Mouse (Mus musculus): Measurements from ENCODE around the gene Trpm8. TPM values are rescaled to one million over a fixed set of nuclear protein-coding genes. Genes with fewer than 3 reads are reported as not detected.

Trpm8 gene
- total RNA-seq, 2 experiments from 2014 or later = 0.26 to 0.30 TPM

DNA sequence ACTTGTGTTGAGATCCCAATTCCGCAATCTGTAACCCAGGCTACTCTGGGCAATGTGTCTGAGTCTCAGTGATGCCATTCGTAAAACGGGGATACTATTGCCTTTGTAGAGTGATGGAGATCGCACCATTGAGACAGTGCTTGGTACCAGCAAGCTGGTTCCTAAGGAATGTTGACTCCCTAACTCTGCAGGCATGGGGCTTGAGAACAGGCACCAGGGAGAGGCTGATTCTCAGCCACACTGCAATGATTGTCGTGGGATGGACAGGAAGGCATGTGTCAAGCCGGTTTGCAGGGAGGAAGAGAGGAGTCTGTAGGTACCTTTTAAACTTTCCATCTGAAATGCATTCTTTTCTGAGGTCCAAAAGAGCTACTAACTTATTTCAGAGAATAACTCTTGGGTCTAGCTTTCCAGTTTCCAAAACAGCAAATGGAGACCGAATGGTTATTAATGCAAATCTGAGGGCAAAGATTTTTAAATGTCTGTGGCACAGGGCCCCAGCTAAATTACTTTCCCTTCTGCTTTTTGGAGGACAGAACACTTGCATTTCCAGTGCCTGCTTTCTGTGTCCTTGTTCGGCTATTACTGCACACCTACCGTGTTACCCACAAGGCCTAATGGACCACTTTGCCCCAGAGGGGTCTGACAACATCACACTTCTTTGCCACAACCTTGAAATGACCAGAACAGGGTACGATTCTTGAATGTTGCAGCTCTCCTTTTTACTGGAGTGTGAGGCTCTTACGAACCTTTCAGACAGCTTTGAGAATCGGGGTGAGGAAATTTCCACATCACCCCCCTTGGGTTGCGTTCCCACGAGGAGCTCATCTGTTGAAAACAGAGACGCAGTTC is 6.1 kb downstream of the Trpm8 start:
- DNase-seq (ENCODE audit: low spot score in 2 of 2) = no peak

DNA sequence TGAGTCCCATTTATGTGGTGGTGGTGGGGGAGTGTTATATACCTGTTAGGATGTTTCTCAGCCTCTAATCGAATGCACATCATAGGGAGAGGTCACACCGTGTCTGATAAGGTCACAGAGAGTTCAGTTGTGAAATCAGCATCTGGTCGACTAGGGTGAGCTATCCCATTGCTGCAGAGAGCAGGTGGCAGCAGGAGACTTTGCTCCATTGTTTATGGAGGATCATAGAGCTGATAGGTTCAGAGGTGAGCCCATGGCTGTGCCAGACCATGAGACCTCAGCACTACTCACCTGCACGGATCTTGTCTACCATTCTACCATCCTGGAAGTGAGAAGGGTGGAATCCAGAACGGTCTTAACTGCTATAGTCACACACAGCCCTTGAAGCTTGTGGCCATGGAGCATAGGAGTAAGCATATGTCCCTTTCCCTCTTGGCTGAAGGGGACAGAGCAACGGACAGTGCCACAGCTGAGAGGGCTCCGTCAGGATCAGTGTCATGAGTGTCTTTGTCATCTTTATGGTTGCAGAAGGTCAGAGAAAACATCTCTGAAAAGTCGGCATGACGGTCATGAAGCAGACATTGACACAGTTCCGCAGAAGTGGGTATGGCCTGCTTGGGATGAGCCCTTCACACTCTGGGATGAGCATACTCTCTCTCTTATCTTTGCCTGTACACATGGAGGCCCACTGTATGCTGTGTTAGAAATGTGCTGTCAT is 6.9 kb downstream of the Trpm8 start:
- no peak for DNase-seq (ENCODE audit: low spot score in 2 of 2)

DNA sequence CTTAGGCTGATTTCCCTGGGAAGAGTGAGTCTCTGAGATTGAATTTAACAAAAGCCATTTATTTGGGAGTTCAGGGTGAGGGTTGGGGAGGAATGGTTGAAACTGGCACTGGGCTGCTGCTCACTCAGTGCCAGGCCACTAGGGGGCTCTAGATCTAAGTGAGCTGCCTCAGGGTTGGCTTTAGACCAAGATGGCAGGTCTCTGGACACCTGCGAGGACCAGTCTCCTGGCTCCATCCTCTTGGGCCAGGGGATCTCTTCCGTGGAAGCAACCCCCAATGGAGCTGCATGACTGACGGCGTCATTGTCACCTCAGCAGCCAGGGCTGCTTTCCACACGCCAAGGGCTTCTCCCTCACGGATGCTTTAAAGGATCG is 7.5 kb downstream of the Trpm8 start:
- no peak for DNase-seq (ENCODE audit: low spot score in 2 of 2)

DNA sequence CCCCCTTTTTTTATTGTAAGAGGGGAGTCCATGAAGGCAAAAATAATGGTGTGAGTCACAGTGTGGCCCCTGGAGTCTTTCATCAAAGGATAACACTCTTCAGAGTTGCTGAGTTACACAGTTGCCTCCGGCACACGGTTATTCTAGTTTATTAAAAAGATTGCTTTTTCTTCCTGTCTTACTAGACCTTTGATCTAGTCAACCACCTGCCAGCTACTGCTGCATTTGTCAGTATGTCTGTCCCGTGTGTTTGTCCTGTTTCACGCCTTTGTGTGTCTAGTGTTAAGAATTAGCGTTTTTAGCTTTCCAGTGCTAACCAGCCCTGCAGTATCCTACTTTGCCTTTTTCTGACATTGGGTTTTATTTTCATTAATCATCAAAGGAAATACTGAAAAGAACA is 8.2 kb downstream of the Trpm8 start:
- no peak for DNase-seq (ENCODE audit: low spot score in 2 of 2)

DNA sequence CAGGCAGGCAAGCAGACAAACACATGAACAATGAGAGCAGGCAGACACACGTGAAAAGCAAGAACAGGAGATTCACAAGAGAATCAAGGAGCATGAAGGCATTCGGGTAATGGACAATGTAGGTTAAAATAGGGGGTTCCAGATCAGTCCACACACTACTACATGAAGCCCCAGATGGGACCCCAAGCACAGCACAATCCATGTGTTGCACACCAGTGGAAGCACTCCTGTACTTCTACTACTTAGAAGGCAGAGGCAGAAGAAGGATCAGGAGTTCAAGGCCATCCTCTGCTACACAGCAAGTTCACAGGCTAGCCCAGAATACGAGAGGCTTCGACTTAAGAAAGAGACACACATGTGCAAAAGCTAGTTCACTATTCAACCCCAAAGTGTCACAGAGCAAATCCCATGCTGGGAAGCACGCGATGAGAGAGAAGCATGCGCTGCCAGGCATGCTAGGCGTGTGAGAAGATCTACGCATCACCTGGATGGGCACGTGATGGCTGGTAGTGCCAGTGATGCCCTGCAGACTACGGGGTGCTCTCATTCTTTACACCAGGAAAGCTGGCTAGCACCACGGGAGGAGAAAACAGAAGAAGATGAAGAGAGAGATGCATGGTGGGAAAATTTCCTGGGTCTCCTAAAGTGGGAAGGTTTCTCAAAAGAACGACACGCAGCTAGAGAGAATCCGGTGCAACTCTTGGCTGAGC is 8.8 kb downstream of the Trpm8 start:
- no peak for DNase-seq (ENCODE audit: low spot score in 2 of 2)

DNA sequence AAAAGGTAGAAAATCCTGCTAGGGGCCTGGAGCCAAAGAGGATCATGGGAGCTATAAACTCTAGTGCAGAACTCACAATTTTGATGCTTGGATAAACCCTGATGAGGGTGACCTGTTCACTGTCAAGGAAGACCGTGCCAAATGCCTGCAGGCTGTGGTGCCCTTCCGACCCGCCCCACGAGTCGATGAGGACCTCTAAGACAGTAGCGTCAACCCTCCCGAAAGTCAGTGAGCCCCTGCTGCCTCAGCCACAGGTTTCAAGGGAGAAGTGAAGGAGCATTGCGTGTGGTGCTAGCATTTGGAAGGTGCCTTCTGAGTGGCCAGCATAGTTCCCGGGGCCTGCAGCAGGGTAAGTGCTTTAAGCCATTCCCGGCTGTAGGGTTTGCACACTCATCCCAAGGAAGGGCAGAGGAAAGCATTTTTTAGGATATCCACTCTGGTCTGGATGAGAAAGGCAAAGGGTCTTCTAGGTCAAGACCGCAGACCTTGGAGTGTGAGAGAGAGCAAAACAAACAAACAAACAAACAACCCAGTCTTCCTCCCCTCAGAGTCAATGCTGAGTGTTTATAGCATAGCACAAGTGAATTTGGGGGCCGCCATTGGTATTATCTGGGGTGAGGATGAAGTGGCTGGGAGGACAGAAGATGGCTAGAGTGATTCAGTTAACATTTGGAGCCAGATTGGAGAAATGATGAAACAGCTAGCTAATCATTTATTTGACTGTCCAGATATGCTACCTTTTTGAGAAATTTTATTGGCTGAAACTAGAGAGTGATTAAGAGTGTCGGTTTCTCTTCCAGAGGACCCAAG is 9.6 kb downstream of the Trpm8 start:
- no peak for DNase-seq (ENCODE audit: low spot score in 2 of 2)

DNA sequence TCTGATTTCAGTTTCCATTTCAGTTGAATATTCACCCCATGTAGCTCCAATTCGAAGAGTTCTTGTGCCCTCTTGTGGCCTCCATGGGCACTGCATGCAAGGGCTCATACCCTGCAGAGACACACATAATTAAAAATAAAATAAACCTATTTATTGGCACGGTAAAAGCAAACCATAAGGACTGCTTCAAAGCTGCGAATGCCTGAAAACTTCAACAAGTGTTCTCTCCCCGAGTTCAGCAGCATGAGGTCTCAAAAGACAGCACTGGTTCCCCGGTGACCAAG is 10.2 kb downstream of the Trpm8 start:
- DNase-seq (ENCODE audit: low spot score in 2 of 2) = no peak

DNA sequence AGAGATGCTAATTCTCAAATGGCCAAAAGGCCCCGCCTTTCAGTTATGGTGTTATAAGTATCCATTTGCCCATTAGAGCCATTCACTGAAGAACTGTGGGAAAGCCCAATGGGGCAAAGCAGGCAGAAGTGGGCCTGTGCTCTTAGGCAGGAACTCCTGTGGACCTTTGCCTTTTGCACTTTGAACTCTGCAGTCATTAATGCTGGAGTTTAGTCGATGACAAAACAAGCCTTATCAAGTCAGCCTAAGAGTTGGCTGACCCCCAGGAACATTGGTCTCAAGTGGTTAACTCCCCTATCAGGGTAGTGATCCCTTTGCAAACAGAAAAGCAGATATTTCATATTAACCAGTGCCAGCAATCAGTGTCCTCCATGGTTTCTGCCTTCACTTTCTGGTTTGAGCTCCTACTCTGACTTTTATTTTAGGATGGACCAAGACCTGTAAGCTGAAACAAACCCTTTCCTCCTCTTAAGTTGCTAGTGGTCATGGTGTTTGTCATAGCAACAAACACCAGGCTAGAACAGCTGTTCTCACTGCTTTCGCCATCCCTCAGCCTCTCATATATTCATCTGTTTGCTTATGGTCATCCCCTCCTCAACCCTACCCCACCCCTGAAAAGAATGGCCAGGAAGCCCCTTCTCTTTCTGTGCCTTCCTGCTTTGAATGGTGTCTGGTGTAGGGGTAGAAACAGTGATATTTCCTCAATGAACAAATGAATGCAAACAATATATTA is 10.8 kb downstream of the Trpm8 start:
- no peak for DNase-seq (ENCODE audit: low spot score in 2 of 2)

DNA sequence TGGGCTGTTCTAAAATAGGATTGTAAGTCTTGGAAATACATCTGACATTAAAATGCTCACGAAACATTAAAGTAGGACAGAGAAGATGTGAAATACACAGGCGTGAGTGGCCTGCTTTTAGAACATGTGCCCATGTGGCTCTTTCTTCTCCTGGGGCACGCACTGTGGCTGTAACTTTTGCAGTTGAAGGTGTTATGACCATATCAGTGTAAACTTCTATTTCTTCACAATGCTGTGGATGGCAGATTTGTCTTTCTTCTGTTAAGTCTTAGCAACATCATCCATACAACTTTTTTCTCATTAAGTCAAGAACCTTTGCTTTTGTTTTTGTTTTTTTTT is 11.3 kb downstream of the Trpm8 start:
- DNase-seq (ENCODE audit: low spot score in 2 of 2) = no peak

DNA sequence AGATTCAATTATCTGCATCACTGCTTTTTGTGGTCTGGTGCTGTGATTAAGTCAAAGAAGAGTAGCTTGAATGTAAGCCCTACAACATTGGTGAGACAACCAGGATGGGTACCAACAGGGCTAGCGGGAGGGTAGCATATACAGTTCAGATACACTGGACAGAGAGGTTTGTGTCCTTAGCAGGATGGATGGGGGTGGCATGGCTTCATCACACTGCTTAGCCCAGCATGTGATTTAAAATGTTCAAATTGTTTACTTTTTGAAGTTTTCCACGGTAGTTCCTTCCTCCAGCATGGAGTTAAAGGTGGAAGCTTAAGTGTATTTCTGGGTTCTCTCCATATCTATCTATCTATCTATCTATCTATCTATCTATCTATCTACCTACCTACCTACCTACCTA is 11.7 kb downstream of the Trpm8 start:
- DNase-seq (ENCODE audit: low spot score in 2 of 2) = no peak

DNA sequence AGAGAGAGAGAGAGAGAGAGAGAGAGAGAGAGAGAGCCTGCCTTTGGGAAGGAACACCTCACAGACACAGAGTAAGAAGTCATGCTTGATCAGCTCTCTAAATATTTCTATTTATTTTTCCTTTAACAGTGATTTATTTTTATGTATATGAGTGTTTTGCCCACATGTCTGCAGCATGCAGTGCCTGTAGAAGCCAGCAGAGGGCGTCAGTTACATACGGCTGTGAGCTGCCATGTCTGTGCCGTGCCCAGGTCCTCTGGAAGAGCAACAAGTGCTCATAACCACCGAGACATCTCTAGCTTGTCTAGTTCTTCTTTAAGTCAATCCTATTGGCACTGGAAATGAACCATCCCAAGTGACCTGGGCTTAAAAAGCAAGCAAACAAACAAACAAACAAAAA is 12.5 kb downstream of the Trpm8 start:
- DNase-seq (ENCODE audit: low spot score in 2 of 2) = peak in 1 of 2 experiments; percentile 72

DNA sequence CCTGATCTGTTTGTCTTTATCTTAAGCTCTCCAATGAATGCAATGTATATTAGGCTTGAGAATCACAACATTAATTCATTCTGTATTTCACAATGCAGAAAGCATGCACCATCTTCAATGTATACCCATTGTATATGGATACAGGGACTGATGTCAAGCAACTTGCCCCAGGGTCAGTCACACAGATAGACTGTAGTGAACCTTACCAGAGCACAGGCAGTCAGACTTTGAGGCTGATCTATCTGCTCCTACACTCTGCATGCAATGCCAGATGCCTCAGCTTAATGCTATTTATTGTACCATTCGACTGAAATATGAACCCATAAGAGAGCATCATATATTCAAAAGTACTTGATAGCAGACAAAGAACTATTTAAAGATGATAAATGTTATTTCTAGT is 13.1 kb downstream of the Trpm8 start:
- DNase-seq (ENCODE audit: low spot score in 2 of 2) = no peak

DNA sequence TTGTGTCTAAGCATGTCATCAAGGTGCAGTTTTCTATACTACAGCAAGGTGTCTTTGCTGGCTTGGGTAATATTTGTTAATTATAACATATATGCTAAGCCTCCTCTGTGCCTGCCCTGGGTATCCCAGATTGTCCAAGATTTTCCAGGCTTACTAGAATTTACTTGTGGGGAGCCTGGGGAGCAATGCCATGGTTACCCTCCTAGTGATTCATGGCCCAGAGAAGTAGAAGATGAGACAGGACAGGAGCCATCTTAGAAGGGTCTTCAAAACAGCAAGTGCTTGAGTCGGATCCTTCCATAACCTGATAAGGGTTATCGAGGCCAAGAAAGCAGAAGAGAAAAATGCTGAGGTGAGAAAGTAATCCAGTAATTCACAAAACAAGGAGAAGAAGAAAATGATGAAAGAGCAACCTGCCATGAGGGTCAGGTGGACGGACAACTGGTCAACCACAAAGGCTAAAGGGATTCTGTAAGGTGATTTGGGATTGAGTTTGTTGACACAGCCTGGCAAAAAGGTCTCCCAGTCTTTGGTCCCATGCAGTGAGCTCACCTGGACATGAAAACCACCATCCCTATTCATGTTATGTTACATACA is 14.0 kb downstream of the Trpm8 start:
- DNase-seq (ENCODE audit: low spot score in 2 of 2) = no peak

DNA sequence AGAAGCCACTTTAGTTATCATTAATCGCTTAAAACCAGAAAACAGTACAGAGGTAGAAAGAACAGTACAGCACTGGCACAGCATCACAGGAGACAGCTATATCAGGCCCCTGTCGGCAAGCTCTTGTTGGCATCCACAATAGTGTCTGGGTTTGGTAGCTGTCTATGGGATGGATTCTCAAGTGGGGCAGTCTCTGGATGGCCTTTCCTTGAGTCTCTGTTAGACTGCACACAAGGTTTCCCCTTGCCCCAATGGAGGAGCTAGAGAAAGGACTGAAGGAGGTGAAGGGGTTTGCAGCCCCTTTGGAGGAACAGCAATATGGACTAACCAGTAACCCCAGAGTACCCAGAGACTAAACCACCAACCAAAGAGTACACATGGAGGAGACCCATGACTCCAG is 14.6 kb downstream of the Trpm8 start:
- DNase-seq (ENCODE audit: low spot score in 2 of 2) = no peak

DNA sequence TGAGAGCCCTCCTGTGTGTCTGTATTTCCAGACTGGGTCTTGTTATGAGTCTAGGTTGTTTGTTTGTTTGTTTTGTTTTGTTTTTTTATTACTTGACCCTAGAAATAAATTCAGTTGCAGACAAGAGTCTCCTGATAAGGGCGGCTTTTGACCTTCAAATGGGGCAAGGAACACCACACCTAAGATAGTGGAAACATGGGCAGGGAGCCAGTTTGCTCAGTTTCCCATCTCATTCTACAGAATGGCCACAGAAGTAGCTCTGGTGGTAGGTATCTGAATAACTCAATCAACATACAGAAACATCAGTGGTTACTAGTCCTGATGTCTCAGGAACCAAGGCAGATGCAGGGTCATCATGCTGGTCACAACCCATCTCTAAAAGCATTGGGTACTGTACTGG is 17.2 kb downstream of the Trpm8 start:
- DNase-seq (ENCODE audit: low spot score in 2 of 2) = no peak

DNA sequence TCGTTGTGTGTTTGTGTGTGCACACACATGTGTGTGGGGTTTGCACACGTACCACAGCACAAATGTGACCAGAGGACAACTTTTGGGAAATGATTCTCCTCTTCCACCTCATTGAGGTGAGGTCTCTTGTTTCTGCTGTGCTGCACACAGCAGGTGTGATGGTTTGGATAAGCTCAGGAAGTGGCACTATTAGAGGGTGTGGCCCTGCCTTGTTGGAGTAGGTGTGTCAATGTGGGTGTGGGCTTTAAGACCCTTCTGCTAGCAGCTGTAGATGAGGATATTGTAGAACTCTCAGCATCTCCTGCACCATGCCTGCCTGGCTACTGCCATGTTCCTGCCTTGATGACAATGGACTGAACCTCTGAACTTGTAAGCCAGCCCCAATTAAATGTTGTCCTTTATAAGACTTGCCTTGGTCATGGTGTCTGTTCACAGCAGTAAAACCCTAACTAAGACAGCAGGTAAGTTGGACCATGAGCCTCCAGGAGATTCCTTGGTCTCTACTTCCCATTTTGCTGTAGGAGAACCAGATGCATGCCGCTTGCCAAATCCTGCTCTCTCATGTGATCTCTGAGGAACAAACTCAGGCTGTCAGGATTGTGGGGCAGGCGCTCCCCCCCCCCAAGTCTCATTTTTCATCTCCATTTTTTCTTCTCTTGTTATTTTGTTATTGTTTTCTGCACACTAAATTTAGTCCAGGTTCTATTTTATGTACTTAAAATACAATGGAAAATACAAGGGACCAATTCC is 18.9 kb downstream of the Trpm8 start:
- no peak for DNase-seq (ENCODE audit: low spot score in 2 of 2)

DNA sequence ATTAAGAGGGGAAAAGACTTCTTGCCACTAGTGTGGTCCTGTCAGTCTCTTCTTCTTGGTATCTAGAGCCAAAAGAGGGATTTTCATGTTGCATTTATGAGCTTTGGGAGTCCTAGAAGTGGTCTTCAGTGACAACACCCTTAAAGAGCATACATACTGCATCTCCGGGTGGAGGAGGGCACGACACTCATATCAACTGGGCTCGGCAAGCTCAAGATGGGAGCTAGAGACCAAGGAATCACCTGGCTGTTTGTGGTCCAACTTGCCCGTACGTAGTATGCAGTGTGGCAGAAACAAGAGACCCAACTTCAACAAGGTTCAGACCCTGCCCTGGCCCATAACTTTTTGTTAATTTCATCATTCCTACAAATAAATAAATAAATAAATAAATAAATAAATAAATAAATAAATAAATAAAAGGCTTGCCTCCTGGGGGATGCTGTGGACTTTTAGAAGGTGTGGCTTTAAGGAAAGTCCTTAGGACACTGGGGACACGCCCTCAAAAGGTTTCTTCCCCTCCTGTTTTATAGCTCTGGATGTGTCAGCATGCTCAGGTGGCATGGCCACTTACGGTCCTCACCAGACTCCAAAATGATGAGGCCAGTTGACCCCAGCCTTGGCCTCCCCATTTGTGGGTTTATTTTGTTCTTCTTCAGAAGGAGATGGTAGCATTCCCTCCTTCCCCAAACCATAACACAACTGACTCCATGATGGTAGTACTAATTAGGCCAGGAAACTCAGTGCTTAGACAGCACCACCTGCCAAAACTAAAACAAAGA is 20.2 kb downstream of the Trpm8 start:
- no peak for DNase-seq (ENCODE audit: low spot score in 2 of 2)

DNA sequence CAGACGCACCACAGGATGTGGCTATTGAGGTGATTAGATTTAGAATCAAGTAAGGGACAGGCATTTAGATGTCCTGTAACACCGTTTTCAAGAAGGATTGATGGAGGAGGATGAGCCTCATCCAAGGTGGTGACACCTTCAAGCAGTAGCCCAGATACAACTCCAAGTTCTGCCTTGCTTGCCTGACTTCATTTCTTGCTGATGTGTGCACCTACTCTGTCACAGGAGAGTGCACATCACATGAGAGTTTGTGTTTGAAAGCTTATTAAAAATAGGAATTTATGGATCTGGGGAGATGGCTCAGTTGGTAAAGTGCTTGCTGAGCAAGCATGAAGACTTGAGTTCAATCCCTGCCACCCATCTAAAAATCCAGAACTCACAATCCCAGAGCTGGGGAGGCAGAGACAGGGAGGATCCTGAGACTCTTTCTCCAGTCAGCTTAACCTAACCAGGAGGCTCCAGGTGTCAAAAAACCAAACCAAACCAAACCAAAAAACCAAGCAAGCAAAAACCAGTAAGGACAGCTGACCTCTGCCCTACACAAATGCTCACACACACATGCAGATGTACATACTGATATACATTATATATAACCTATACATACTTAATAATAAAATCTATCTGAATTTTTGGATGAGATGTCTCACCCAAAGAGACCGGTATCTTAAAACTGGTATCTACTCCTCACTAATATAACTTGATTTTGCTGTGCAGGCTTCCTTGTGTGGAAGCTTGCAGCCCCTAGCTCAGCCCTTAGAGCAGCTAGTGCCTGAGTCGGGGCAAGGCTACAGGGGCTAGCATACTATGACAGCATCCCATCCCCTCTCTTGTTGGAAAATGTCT is 21.4 kb downstream of the Trpm8 start:
- no peak for DNase-seq (ENCODE audit: low spot score in 2 of 2)

Measured in left cerebral cortex, adult 18-20 months (tissue).